Mouse (Mus musculus): Measurements from ENCODE around the gene Gm16429. TPM values are rescaled to one million over a fixed set of nuclear protein-coding genes. Genes with fewer than 3 reads are reported as not detected.

Gene Gm16429
- total RNA-seq (2023), result not detected in 4 replicates

DNA sequence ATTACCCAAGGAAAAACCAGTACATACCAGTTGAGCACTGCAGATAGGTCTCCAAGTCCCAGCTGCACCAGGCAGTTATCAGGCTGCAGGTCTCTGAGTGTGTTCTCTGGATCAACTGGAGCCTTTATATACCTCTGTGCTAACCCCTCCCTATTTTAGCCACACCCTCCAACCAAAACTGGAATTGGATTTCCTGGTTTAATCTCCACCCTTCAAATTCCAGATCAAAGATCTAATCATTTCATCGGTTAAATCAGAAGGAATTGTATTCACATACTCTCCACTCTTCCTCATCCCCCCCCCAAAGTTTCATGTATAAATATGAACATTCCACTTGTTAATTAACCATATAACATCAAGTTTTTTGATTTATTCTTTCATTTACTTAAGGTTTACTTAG, at the start of gene Gm16429:
Gene Gm16429 (minus strand): TSS at position 101 of the 400 bp plus-strand sequence.

Other genes starting within 250 kb of the Gm16429 start
- gene Gm7792, start 85.3 kb downstream of the Gm16429 start, total RNA-seq (2023), result not detected in 4 replicates
- not detected in 4 replicates for gene BC061212, start 141.5 kb upstream of the Gm16429 start, total RNA-seq (2023)
- gene Gm6351, start 147.3 kb upstream of the Gm16429 start, total RNA-seq (2023), result not detected in 4 replicates